Mouse (Mus musculus): ENCODE measurements around the gene Klrd1.
A peak's percentile ranks its signal among the peaks of the same experiment; 100 is the strongest.
"Not testable (repeated sequence)": the region's sequence is repeated elsewhere in the genome, so short reads cannot be mapped to it uniquely, and the experiment has no call there.

Gene Klrd1

GRCm38 (mm10) chr6:129591508-129591907 lies at the start of gene Klrd1:
Klrd1 (plus strand) TSS chr6:129591782.
- DNase-seq: no peak

- DNase-seq: peak; percentile 45
These were observed 49.7 kb upstream of the Klrd1 start for GRCm38 (mm10) chr6:129541931-129542330.

GRCm38 (mm10) chr6:129542540-129542939 lies 49.0 kb upstream of the Klrd1 start:
- no peak for DNase-seq

GRCm38 (mm10) chr6:129543709-129544606 lies 47.6 kb upstream of the Klrd1 start:
- DNase-seq: peak; percentile 76

GRCm38 (mm10) chr6:129547277-129547676 lies 44.3 kb upstream of the Klrd1 start:
- DNase-seq: no peak

- no peak for DNase-seq
These were observed 43.6 kb upstream of the Klrd1 start for GRCm38 (mm10) chr6:129548009-129548408.

GRCm38 (mm10) chr6:129557298-129558023 lies 34.1 kb upstream of the Klrd1 start:
- no peak for DNase-seq

- DNase-seq: peak; percentile 77
These were observed 32.5 kb upstream of the Klrd1 start for GRCm38 (mm10) chr6:129558946-129559640.

- DNase-seq: no peak
These were observed 31.9 kb upstream of the Klrd1 start for GRCm38 (mm10) chr6:129559641-129560027.

GRCm38 (mm10) chr6:129565257-129565656 lies 26.3 kb upstream of the Klrd1 start:
- DNase-seq: no peak

- DNase-seq: no peak
These were observed 16.3 kb upstream of the Klrd1 start for GRCm38 (mm10) chr6:129575315-129575714.

- no peak for DNase-seq
These were observed 14.0 kb upstream of the Klrd1 start, which contains the start of gene Klre1 for GRCm38 (mm10) chr6:129577605-129578004. Klre1 (plus strand) TSS chr6:129577905.

GRCm38 (mm10) chr6:129581274-129581673 lies 10.3 kb upstream of the Klrd1 start:
- no peak for DNase-seq

GRCm38 (mm10) chr6:129581896-129582295 lies 9.7 kb upstream of the Klrd1 start:
- no peak for DNase-seq

- no peak for DNase-seq
These were observed 8.6 kb upstream of the Klrd1 start for GRCm38 (mm10) chr6:129583014-129583413.

GRCm38 (mm10) chr6:129608372-129608771 lies 16.8 kb downstream of the Klrd1 start:
- DNase-seq: no peak

GRCm38 (mm10) chr6:129623735-129624134 lies 32.2 kb downstream of the Klrd1 start, which contains the start of gene Klrk1:
Klrk1 (minus strand) TSS chr6:129623864.
- no peak for DNase-seq

GRCm38 (mm10) chr6:129631046-129631445 lies 39.5 kb downstream of the Klrd1 start:
- DNase-seq: not testable (repeated sequence)

- DNase-seq: not testable (repeated sequence)
These were observed 51.7 kb downstream of the Klrd1 start, which contains the start of gene Klrc3 for GRCm38 (mm10) chr6:129643237-129643636. Klrc3 (minus strand) TSS chr6:129643337.

- DNase-seq: not testable (repeated sequence)
These were observed 52.5 kb downstream of the Klrd1 start for GRCm38 (mm10) chr6:129644054-129644453.

Data from right cerebral cortex, postnatal 14 days (tissue).